Mouse (Mus musculus) cerebellum, adult 9-10 months (tissue): ENCODE measurements around the gene Taf6l.

ENCODE experiments used
- DNase-seq: peaks from one replicate; pipeline ENCODE4 v3.0.0; 2022

Taf6l gene

GRCm38 (mm10) chr19:8789171-8789570 is 3.0 kb upstream of the Taf6l start:
- DNase-seq = no peak

- no peak for DNase-seq
Measured at GRCm38 (mm10) chr19:8788521-8788920, 2.3 kb upstream of the Taf6l start.

GRCm38 (mm10) chr19:8774951-8775421 is 11.2 kb downstream of the Taf6l start:
- peak; percentile 58 for DNase-seq

GRCm38 (mm10) chr19:8774086-8774835 is 12.0 kb downstream of the Taf6l start, which contains the start of gene Tmem179b:
Tmem179b (minus strand) TSS chr19:8774467.
- peak; percentile 96 for DNase-seq

GRCm38 (mm10) chr19:8773409-8773808 is 12.8 kb downstream of the Taf6l start:
- no peak for DNase-seq

- no peak for DNase-seq
Measured at GRCm38 (mm10) chr19:8772996-8773395, 13.2 kb downstream of the Taf6l start.

GRCm38 (mm10) chr19:8770567-8771270 is 15.5 kb downstream of the Taf6l start, which contains the start of gene Tmem223:
Tmem223 (plus strand) TSS chr19:8770996.
- peak; percentile 79 for DNase-seq

GRCm38 (mm10) chr19:8765562-8765961 is 20.7 kb downstream of the Taf6l start:
- DNase-seq = no peak

GRCm38 (mm10) chr19:8763276-8763675 is 22.9 kb downstream of the Taf6l start:
- DNase-seq = no peak

- no peak for DNase-seq
Measured at GRCm38 (mm10) chr19:8760757-8761156, 25.5 kb downstream of the Taf6l start.

GRCm38 (mm10) chr19:8758899-8759298 is 27.3 kb downstream of the Taf6l start:
- DNase-seq = no peak

- DNase-seq = no peak
Measured at GRCm38 (mm10) chr19:8757471-8757998, 28.7 kb downstream of the Taf6l start.

- DNase-seq = peak; percentile 85
Measured at GRCm38 (mm10) chr19:8756635-8757387, 29.4 kb downstream of the Taf6l start, which contains the start of gene Nxf1. Nxf1 (plus strand) TSS chr19:8757073.

- no peak for DNase-seq
Measured at GRCm38 (mm10) chr19:8755652-8756051, 30.6 kb downstream of the Taf6l start.

- no peak for DNase-seq
Measured at GRCm38 (mm10) chr19:8747368-8747767, 38.8 kb downstream of the Taf6l start.

GRCm38 (mm10) chr19:8745382-8745781 is 40.8 kb downstream of the Taf6l start:
- DNase-seq = no peak

GRCm38 (mm10) chr19:8742176-8742575 is 44.0 kb downstream of the Taf6l start:
- peak; percentile 49 for DNase-seq

- peak; percentile 97 for DNase-seq
Measured at GRCm38 (mm10) chr19:8741243-8741869, 44.9 kb downstream of the Taf6l start, which contains the start of gene Stx5a. Stx5a (plus strand) TSS chr19:8741413.

GRCm38 (mm10) chr19:8740603-8741002 is 45.6 kb downstream of the Taf6l start, which contains the start of gene 1700092M07Rik:
1700092M07Rik (plus strand) TSS chr19:8740718.
- peak; percentile 70 for DNase-seq

GRCm38 (mm10) chr19:8739646-8740045 is 46.6 kb downstream of the Taf6l start:
- peak; percentile 38 for DNase-seq

- DNase-seq = no peak
Measured at GRCm38 (mm10) chr19:8738911-8739310, 47.3 kb downstream of the Taf6l start.

- peak; percentile 42 for DNase-seq
Measured at GRCm38 (mm10) chr19:8736160-8736467, 50.1 kb downstream of the Taf6l start.
